Mouse (Mus musculus): ENCODE results near the gene Fam24b. TPM values are rescaled to one million over a fixed set of nuclear protein-coding genes. Genes with fewer than 3 reads are reported as not detected.

The Fam24b gene
- not detected for total RNA-seq (2021)
- long read RNA-seq, experiment 1 = 0 reads
- long read RNA-seq, experiment 2 = 0 reads

DNA sequence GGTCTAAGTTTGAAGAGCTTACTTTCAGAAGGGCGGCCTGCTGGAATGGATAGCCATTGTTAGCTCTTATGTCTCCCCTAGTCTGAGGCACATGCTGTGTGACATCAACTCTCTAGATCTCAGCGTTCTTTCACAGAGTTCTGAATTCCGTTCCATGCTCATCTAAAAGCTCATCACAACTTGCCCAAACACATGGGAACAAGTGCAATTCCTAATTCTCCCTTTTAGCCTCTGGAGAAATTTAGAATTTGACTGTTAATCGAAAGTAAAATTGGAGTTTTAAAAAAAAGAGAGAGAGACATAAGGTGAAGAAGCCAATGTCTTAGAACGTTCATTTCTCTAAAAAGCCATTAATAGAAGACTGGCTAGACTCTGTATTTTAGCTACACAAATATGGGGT, at the start of gene Fam24b:
Fam24b (minus strand) TSS at position 101 of the 400 bp plus-strand sequence.
- DNase-seq = no peak

DNA sequence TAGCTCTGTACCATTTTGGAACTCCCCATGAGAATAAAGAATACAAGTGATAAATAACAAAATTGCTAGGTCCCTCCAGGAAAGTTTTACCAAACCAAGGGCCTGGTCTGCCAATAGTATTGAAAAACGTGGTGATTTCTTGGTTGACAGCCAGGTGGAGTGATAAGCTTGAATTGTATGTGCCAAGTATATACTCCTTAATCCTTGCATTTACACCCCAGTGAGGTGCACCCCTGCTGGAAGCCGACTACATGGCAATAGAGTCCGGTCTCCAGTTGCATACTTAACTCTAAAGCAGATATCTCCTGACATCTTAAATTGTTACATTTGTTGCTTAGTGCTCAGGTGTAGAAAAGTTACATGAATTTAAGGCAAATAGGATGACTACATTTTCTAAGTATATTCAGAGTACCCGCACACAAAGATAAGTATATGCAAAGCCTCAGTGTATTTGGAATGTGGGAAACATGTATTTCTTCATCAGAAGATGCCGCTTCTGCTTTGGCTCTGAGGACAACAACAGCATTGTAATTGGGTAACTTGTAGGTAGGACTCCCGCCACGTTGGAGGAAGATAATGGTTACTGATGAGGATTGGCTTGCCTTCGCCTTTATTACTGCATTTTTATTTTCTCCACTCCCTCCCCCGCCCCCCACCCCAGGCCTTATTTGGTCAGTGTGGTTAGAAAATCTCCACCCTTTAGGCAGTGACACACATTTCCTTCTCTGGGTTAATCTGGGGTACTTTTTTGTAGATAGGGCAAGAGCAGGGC, 42.8 kb upstream of the Fam24b start:
- DNase-seq = no peak

DNA sequence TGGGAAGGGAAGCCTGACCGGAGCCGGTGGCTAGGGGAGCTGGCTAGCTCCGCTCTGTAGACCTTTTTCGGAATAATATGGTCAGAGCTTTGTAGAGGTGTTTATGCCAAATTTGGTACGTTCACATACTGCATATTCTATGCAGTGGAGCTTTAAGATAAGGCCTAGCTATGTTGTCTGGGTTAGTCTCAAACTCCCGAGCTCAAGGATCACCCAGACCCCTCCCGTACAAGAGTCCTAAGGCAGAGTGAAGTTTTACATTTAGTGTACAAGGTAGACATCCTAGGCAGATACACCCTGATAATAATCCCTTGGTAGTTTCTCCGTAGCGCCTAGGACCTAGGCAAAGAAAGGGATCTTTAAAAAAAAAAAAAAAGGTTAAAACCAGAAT, 42.1 kb upstream of the Fam24b start:
- no peak for DNase-seq

DNA sequence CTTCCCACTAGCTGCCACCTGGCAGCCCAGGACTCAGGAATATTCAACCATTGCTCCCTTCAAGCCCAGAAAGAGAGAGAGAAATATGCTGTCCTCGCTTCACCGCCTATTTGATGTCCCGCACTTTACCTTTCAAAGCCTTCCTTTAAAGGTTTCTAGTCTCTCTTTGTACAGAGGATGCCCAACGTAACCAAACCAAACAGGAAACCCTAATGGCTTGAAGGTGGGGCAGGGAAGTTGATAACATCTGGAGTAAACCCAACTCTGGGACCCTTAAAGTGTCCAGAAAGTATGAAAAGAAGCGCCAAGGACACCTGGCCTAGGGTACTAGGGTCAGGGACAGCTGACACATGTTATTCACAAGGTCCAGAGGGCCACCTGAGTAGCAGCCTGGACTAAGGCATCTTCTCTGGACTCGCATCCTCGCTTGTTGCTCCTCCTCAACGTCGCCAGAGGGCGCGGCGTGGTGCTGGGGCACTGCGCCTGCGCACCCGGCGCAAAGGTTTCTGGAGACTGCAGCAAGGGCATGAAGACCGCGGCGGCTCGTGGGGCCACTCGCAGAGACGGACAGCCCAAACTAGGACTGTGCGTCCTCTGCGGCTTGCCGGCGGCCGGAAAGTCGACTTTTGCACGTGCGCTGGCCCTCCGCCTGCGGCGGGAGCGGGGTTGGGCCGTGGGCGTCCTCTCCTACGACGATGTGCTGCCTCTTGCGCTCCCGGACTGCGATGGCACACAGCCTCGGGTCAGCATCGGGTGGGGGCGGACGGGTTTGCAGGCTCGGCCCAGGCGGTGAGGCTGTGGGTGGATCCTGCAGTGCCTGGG, 41.5 kb upstream of the Fam24b start, which contains the start of gene Pstk:
Pstk (plus strand) TSS at position 494 of the 822 bp plus-strand sequence.
- DNase-seq = peak; percentile 89

DNA sequence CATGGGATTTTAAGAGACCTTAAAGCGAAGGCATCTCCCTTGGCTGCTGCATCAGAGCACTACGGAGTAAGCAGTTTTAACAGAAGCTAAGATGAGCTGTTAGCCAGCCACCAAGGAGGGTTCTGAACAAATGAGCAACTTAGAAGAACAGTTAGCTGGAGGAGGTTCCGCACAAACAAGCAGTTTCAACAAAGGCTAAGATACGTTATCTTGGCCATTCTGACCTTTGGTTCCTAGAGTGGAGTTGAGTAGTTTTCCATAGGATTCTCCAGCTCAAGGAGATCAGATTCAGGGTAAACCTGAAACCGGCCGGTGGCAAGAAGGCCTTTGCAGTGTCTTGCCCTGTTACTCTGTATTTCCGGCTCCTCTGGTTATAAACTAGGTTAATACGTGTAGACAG, 34.8 kb upstream of the Fam24b start:
- no peak for DNase-seq

DNA sequence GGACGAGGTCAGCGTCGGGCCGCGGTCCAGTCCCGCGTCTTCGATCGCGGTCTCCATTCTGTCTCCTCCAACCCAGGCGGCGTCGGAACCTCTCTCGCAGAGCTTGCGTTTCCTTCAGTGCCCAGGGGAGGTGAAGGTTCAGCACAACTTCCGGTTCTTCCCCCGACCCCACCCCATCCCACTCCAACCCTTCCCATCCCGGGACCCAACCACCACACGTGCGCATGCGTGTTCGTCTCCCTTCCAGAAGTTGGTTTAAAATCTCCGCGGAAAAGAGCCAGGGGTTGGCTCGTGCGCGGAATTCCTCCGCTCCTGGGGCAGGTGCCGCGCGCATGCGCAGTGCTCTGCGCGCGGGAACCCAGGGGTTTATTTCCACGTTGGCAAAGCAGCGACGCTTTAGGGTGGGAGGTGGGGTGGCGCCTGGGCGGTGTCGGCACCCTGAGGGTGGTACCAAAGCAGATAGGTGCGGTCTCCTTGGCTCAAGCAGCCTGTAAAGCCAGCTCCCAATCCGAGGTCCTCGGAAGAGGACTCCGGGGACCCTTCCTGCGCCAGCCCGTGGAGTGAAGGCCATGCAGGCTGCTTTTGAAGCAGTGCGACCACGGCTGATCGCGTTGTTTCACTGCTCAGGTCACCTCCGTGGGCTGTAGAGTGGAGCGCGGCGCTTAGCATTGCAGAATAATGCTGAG, 33.4 kb upstream of the Fam24b start, which contains the start of gene 2310057M21Rik:
2310057M21Rik (minus strand) TSS at position 145 of the 686 bp plus-strand sequence.
- peak; percentile 93 for DNase-seq

DNA sequence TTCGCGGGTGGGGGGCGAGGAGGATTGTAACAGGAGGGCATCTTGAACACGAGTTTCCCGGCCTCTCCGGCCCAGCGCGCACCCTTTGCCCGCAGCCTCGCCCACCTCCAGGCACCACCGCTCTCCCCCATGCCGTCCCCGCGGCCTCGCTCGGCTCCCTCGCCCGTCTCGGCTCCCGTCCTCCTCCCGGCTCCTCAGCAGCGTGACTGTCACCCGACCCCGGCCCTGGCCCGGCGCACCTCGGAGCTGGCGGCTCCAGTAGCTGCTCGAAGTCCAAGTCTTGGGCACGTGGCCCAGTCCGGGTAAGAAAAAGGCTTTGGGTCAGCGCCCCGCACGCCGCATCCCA, 32.9 kb upstream of the Fam24b start:
- no peak for DNase-seq

DNA sequence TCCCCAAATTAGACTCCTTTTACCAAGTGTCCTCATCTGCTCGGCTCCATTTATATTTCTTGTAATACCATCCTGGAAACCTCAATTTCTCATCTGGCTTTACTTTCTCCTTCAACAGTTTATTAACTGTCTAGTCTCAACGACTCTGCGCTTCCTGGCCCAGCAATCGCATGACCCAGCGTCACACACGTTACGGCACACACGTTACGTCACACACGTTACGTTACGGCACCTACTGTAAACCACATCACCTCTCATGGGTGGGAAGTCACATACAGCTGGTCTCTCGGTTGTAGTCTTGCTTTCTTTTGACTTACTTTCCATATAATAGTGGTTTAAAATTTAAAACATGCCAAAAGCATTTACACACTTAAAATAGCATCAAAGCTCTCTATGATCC, 26.8 kb upstream of the Fam24b start:
- DNase-seq = no peak

DNA sequence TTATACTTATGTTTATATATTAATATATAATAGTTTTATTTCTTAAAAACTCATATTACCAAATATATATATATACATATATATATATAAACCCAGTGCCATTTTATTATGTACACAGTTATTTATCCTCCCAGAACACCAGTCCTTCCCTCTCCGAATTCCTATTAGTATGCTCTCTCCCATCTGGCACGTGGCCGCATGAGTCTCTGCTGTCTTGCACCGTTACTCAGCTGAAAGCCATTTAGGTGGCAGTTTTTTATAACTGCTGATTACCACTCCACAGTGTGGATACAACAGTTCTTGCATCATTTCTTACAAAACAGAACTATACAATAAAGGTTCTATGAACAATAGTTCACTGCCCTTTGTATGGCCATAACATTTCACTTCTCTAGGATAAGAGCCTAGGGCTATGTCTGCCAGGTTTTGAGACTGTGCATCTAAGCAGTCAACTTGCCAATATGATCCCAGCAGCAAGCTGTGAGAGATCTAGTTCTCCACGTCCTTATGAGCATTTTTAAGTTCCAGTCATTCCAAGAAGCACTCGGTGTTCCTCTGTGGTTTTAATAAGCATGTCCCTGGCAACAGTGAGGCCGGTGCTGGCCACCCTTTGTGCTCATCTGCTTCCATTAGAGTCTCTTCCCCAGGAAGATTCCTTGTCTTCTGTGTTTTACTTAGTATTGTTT, 16.7 kb upstream of the Fam24b start:
- DNase-seq = no peak

DNA sequence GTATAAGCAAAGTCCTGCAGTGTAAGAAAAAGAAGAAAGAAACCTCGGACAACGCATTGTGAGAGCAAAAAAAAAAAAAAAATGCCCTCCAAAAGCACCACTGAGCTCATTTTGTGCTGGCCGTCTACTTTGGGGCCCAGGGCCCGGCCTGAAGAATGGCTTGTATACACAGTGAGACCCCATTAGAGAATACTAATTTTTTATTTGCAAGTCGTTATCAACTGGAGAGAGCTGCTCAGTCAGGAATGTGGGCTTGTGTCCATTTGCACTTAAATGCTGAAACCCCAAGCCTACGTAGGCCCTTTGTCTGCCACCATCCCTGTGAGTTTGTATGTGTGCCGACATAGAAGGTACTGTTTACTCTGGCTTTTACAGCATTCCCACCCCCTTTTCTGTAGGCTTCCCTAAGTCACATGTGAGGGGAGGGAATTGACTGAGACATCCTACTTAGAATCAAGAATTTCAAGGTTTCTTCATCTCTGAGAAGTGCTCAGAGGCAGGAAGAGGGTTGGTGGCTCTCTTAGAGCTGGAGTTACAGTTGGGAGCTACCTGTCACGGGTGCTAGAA, 8.3 kb upstream of the Fam24b start:
- no peak for DNase-seq

DNA sequence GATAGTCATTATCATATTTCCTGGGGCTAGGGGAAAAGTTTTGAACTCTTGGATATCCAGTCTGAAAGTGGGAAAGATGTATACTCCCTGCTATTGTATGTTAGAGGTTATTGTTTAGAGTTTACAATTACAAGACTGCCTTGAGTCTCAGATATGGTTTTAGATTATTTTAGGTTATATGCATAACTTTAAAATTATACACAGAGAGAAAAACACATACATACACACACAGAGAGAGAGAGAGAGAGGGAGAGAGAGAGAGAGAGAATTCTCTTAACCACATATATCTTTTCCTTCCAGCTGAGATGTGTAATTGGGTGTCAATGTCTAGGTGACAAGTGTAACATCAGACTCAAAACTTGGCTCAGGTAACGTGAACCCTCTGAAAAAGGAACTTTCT, 4.2 kb upstream of the Fam24b start, which contains the start of gene Fam24a:
Fam24a (plus strand) TSS at position 301 of the 400 bp plus-strand sequence.
- no peak for DNase-seq

DNA sequence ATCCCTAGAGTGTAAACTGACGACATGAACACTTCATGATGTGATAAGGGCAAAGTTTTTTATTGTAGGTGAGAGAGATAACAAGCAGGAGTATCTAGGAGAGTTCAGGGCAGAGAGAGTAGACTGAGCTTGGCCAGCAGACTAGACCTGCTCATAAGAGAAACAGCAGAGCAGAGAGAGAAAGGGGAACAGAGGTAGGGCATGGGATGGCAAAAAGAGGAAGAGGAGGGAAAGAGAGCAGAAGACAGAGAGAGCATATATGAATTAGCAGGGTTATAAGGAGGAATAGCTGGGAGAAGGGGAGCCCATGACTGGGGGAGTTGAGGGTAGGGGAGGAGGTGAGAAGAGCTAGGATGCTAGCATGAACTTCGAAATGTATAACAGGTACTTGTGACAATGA, 2.4 kb upstream of the Fam24b start:
- no peak for DNase-seq

DNA sequence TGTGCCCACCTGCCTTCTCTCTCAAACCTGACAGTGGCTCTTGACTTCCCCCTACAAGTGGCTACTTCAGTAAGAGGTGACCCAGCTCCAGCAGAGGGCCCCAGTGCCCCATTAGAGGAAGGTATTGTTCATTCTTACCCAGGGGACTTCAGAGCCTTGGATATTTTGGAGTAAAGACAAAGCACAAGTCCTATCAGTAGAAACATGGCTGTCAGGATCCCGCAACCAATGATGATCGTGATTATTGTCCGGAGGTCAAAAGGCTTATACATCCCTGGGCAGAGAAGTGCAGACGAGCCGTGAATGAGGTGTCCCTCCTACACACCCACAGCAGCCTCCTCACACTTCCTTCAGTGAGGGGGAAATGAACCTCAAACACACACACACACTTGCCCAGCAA, 2.3 kb downstream of the Fam24b start:
- no peak for DNase-seq

DNA sequence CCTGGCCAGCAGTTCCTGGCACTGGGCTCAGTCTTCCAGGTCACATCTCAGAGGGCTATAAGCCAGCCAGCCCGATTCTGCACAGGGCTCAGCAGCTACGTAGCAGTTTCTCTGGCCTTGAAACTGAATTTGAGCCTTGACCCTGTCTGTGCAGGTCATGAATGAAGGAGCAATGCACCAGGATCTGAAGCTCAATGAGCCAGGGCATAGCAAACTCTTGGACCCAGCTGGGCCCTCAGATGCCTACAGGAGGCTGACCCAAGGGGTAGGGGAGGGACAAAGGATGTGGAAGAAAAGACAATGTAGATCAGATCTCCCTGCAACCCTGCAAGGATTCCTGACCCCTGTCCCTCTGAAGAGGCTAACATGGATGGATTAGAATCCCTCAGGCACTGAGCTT, 7.1 kb downstream of the Fam24b start, which contains the start of gene Cuzd1:
Cuzd1 (minus strand) TSS at position 101 of the 400 bp plus-strand sequence.
- no peak for DNase-seq

DNA sequence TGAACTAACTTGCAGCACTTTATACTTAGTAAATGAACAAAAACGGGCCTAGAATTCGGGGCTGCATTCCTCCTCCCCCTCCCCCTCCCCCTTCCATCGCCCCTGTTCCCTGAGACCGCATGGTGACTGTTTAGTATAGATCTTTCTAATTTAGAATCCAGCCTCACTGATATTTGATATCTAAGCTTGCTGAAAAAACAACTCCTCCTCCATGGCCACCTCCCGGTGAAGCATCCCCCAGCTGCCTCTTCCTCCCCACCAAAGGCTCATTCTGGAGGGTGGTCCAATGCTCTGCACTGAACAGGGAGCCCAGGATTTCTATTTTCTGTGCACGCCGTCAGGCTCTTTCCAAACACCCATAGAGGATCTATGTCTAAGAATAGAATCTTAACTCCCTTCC, 11.0 kb downstream of the Fam24b start:
- DNase-seq = no peak

DNA sequence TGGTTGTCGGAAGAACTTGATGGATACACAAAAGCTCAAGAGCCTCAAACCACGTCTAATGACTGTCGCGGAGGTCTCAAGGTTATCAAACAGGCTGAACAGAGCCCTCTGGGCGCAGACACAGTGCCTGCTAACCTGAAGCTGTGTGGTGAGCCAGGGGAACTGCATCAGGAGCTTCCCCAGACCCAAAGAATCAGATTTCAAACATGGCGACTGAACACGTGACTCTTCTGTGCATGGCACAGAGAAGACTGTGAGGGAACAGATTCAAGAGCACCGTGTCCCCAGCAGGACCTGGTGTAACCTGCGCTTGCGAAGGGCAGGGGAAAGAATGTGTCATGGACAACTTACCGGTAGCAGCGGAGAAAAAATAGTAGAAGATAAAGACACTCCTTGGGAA, 11.7 kb downstream of the Fam24b start:
- no peak for DNase-seq

DNA sequence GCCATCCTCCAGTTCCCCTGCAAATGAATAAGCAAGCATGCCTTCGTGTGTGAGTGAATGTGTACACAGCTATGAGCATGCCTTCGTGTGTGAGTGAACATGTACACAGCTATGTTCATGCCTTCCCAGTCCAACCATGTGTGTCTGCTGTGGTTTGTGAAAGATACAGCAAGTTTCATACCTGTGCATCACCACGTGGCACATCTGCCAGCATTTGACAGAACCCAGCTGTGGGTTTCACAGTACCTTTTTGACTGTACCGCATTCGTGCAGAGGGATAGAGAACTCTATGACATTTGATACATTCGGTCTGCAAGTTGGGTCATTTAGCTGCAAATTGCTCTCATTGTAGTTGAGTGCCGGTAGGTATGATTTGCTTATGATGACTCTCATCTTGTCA, 14.8 kb downstream of the Fam24b start:
- no peak for DNase-seq

DNA sequence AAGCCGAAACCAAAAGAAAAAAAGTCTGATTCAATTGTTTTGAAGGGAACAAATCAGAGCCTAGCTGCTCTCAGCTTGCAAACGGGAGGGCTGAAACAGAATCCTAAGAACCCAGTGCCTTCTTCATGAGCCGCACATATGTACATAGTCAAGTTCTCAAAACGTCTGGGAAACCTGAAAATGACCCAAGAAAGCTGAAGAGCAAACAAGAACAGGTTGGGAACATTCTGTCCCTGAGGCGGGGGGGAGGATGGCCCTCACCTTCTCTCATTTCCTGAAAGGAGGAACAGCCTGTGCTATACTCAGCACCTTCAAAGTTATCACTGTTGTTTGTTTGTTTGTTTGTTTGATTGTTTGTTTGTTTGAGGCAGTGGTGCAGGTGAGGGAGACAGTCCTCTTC, 22.6 kb downstream of the Fam24b start:
- no peak for DNase-seq

DNA sequence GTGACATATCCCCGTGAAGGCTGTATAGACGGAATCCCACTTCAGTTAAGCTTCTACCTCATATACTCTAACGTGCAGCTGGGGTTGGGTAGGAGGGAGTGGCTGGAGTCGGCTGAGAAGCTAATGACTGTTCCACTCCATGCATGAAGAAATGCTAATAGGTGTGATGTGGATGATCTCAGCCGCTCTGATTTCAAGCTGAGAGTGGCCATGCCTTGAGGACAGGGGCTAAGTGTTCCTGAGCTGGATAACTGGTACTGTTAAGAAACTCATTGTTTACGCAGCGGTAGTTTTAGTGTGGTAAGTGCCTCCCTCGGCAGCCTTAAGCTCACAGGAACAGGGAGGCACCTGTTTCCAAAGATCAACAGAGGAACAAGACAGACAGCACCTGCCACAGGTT, 26.0 kb downstream of the Fam24b start:
- no peak for DNase-seq

DNA sequence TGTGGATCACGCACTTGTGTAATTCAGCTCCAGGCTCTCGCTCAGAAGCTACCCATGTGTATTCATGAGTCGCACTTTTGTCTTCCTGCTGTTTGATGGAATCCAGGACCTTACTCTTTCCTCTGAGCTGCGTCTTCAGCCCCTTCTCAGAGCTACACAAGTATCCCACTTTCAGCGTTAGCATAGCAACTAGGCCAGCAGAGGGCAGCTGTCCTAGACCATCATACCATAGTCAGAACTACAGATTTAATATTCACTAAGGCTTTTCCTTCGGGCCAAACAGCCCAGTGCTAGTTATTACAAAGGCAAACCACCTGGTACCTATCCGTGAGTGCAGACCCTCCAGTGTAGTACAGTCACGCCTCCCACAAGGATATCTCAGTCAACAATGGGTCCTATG, 32.2 kb downstream of the Fam24b start:
- DNase-seq = no peak

All from gastrocnemius, postnatal 10 days (tissue).